Comparison of ENCODE assay signal across 14 mouse cellular contexts in genomic region chr11:77414141-77414839, GRCm38 (mm10).
"Had no signal": no experiment of that assay in that cellular context is flagged by ENCODE, and none has a peak within 500 bp of the region (broad histone marks: within the 10 kb centered on the region; RNA-seq: fewer than 3 reads in every experiment).

No protein-coding gene starts in this region.

- ATAC-seq: lung, postnatal 0 days; midbrain, embryonic 16.5 days had no signal

- H3K27ac ChIP-seq: left cerebral cortex, adult 2 months; limb, embryonic 10.5 days; liver, embryonic 14.5 days; midbrain, embryonic 12.5 days; neural tube, embryonic 13.5 days had no signal

- H3K4me2 ChIP-seq: midbrain, embryonic 12.5 days; neural tube, embryonic 13.5 days had no signal

- H3K4me3 ChIP-seq: left cerebral cortex, adult 2 months; limb, embryonic 10.5 days; megakaryocyte, embryonic 14.5 days; midbrain, embryonic 12.5 days; neural tube, embryonic 13.5 days had no signal

- H3K9ac ChIP-seq: liver, embryonic 14.5 days; midbrain, embryonic 12.5 days; neural tube, embryonic 13.5 days had no signal

- H3K27me3 ChIP-seq: megakaryocyte, embryonic 14.5 days; midbrain, embryonic 12.5 days; neural tube, embryonic 13.5 days had no signal

- H3K4me1 ChIP-seq: limb, embryonic 10.5 days; midbrain, embryonic 12.5 days; neural tube, embryonic 13.5 days had no signal

- H3K36me3 ChIP-seq: midbrain, embryonic 12.5 days had no signal

- DNase-seq: kidney, postnatal 25 days; lung, adult 2 months; lung, postnatal 4 days; retina, postnatal 1 day; right cerebral cortex, postnatal 14 days; thymus, postnatal 4 days had no signal

- H3K9me3 ChIP-seq: limb, embryonic 10.5 days; megakaryocyte, embryonic 14.5 days; midbrain, embryonic 12.5 days; neural tube, embryonic 13.5 days had no signal
